Mouse (Mus musculus): Measurements from ENCODE around the gene Immp2l.
"Not testable (repeated sequence)": the region's sequence is repeated elsewhere in the genome, so short reads cannot be mapped to it uniquely, and the experiment has no call there.

Immp2l gene

GRCm38 (mm10) chr12:41724585-41724984, 700.7 kb downstream of the Immp2l start:
- no peak for DNase-seq

DNA sequence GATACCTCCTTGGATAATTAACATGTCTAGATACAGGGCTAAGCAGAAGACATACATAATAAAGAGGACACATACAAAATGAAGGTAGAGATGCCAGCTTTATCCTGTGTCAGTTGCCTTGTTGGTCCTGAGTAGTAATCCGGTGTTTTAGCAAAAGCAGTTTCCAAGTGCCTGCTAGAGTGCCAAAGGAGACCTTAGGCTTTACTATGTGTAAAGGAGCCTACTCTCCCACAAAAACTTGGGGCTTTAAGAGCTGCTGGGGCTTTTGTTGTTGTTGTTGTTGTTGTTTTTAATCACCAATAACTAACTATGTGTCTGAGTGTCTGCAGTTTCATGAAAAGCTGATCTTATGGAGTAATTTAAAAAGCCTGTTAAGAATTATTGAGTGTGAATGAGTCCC, 702.8 kb downstream of the Immp2l start:
- DNase-seq: no peak

- no peak for DNase-seq
These were observed 703.3 kb downstream of the Immp2l start for GRCm38 (mm10) chr12:41727221-41727620.

DNA sequence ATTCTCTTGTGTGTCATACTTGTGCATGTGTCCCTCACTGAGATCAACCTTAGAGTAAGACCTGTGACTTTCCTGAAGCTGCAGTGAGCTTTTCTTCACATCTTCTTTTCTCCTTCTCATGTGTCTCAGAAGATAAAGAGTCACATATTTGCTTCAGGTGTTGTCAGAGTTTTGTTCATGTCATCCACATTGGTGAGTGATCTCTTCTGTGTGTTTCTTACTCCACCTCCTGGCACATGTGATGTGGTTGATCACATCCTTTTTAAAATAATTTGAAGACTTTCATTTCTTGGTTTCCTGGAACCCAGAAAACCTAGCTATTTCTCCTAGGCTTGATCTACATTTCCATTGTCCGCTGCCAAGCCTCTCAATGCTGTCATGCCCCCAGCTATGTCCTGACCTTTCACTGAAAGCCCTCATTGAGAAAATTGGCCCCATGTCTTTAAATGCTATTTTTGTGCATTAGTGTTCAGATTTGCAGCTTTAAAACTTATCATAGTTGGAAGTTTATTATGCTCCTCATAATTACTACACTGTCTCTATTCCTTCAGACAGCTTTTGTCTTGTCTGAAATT, 704.0 kb downstream of the Immp2l start:
- no peak for DNase-seq

DNA sequence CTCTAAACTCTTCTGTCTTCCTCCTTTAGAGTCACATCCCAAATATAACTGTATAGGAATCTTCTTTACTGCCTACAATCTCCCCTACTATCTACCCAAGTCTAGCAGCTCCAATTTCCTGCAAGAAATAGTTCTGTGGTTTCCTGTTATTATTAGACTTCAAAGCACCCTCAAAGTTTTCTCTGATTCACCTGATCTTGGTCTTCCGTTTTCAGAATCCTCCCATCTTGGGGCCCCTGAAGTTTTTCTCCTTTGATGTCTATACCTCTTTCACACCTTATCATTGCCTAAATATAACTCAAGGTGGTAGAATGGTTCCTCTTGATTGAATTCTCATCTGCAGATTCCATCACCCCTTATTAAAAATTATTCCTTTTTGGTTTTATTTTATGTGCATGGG, 704.6 kb downstream of the Immp2l start:
- no peak for DNase-seq

- no peak for DNase-seq
These were observed 705.9 kb downstream of the Immp2l start for GRCm38 (mm10) chr12:41729780-41730179.

DNA sequence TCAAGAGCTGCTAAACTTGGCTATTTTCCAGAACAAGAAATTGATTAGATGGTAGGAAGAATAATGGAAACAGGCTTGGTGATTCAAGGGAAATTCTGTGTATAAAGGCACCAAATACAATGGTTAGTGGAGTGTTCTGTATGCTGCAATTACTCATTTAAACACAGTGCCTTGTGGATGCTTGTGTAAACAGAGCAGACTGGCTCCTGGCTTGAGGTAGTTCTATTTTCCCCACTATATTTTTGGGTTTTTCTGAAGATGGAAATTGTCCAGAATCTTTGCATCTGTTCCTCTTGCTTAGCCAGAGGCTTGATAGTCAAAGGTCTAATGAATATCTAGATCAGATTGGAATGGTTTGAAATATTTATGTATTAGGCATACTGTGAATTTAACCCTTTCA, 709.3 kb downstream of the Immp2l start:
- no peak for DNase-seq

DNA sequence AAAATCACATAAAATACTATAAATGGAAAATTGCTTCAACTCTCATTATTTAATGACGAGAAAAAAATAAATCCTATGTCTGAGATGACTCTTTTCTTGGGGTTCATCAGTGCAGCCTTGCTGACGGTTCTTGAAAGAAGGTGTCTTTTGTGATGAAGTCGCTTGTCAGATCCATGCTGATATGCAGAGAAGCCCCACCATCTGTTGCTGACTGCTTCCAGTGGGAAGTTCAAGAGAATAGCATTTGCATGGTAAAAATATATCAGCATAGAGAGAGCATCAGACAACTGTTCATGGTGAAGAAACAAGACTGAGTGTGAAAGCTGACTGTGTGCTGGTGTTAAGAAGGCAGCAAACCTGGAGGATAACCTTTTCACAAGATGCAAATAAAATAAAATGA, 719.0 kb downstream of the Immp2l start:
- no peak for DNase-seq

DNA sequence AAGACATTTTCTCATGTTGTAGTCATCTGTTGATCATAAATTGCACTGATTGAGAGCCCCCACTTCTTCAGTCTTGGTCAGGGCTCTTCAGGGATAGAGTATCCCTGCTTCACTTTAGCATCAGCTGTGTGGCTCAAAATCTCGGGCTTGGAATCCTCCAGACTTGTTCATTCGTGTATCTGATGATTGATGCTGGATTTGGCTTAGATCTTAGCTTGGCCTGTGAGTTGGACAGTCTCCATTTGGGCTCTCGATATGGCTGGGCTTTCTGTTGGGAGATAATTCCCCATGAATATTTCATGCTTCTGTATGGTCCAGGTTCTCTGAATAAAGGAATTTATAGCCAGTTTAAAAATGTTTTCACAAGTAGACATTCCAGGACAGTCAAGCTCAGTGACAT, 739.5 kb downstream of the Immp2l start:
- no peak for DNase-seq

GRCm38 (mm10) chr12:41773961-41774360, 750.1 kb downstream of the Immp2l start:
- no peak for DNase-seq

GRCm38 (mm10) chr12:41774623-41775323, 750.9 kb downstream of the Immp2l start:
- DNase-seq: no peak

DNA sequence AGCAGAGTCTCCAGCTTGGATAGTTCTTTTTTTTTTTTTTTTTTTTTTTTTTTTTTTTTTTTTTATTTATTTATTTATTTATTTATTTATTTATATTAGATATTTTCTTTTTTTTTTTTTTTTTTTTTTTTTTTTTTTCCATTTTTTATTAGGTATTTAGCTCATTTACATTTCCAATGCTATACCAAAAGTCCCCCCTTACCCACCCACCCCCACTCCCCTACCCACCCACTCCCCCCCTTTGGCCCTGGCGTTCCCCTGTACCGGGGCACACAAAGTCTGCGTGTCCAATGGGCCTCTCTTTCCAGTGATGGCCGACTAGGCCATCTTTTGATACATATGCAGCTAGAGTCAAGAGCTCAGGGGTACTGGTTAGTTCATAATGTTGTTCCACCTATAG, 753.9 kb downstream of the Immp2l start:
- not testable (repeated sequence) for DNase-seq

DNA sequence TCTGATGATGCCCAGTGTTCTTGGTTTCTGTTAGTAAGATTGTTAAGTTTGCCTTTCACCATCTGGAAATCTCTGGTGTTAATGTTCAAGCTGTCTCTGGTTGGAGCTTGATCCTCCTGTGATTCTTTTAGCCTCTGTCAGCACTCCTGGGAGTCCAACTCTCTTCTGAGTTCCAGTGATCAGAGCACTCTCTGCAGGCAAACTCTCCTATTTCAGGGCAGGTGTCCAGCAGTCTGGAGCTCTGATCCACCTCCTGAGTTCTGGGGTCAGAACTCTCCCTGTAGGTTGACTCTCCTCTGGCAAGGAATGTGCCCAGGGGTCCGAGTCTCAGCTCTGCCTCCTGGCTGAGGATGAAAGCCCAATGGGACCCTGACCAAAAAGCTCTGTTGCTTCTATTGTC, 769.8 kb downstream of the Immp2l start:
- DNase-seq: not testable (repeated sequence)

- DNase-seq: no peak
These were observed 805.6 kb downstream of the Immp2l start for GRCm38 (mm10) chr12:41829517-41829916.

DNA sequence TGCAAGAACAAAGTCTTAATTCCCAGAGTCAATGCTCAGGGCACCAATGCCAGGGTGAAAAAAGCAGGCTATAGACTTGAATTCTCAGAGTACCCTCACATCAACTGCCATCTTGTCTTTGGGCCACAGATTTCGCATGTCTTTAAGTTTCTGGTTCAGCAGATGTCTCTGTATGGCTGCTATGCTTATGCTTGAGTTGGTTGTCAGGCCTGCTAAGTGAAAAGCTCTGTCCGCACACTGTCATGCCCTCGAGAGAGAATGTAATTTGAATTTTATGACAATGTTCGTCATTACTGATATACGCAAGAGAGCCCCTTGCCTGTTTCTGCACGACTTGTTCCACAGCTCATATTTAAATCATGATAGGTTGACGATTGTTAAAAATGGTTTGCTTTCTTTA, 807.8 kb downstream of the Immp2l start:
- DNase-seq: peak; percentile 73

GRCm38 (mm10) chr12:41834646-41835045, 810.8 kb downstream of the Immp2l start:
- DNase-seq: no peak

DNA sequence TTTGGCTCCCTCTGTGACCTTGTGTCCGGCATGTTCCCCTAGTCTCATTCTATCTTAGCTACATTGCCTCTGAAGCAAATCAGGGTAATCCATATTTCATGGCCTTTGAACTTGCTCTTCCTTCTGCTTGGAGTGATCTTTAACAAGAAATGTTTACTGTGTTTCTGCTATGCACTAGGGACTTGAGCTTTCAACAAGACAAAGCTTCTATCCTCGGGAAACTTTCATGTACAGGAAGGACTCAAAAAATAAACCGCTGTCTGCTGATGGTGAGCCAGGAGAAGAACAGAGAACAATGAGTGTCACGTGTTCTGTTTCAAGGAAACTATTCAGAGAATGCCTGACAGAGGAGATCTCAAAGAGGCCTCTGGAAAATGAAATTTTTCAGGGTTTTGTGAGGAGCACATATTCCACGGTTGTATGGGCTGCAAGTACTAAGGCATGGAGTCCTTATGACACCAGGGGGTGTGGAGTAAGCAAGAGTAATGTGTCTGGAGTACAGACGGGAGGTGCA, 814.5 kb downstream of the Immp2l start:
- DNase-seq: no peak

GRCm38 (mm10) chr12:41839241-41839640, 815.4 kb downstream of the Immp2l start:
- no peak for DNase-seq

DNA sequence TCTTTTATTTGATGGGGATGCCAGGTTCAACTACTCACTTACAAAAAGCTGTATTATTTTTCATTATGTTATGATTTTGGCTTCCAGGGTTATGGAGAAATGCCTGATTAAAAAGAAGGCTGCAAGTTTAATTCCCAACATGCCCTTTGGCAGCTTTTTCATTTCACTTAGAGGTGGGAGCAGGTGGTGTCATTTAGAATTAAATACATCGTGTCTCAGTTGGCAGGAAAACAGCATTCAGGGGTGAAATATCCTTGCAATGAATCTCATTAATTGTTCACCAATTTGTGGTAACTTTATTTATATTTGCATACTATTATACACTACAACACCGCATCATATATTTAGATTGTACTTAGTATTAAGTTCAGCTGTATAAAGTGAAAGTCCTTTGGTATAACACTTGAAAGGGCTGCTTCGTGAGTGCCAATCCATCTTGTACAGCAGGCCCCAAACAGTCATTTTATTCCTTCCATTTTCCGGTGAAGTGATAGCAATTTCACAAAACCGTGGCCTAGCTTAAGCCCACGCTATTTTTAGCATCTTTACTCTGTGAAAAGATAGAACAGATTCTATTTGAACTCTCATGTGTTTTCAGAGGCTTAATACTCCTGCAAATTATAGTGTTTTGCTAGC, 818.9 kb downstream of the Immp2l start:
- DNase-seq: no peak

GRCm38 (mm10) chr12:41851896-41852470, 828.1 kb downstream of the Immp2l start:
- DNase-seq: no peak

- not testable (repeated sequence) for DNase-seq
These were observed 835.8 kb downstream of the Immp2l start for GRCm38 (mm10) chr12:41859652-41860051.

DNA sequence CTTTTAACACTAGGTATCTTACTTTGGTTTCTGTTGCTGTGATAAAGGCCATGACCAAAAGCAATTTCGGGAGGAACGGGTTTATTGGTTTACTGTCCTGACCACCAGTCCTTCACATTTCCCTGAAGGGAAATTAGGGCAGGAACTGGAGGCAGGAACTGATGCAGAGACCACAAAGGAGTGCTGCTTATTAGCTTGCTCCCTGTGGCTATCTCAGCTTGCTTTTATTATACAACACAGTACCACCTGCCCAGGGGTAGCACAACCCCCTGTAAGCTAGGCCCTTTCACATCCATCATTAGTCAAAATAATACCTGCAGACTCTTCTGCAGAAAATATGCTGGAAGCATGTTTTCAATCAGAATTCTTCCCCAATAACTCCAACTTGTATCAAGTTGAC, 844.4 kb downstream of the Immp2l start:
- DNase-seq: peak; percentile 3

- no peak for DNase-seq
These were observed 850.1 kb downstream of the Immp2l start for GRCm38 (mm10) chr12:41874015-41874414.

Data from retina, postnatal 1 day (tissue).